Mouse (Mus musculus) embryonic fibroblast, embryonic 13.5 days (primary cell): ENCODE results near the gene Uba7.

Source experiments
- CTCF ChIP-seq: IDR thresholded peaks from 2 replicates; pipeline ENCODE4 v1.5.1; 2011; ENCODE audit warnings: mild to moderate bottlenecking, control low read depth, low read length, moderate library complexity, borderline replicate concordance; ENCODE audit not compliant: insufficient read depth
- POLR2A ChIP-seq: IDR thresholded peaks from 2 replicates; pipeline ENCODE4 v1.6.1; 2011; ENCODE audit warnings: low read depth, mild to moderate bottlenecking, control low read depth, low read length, moderate library complexity

DNA sequence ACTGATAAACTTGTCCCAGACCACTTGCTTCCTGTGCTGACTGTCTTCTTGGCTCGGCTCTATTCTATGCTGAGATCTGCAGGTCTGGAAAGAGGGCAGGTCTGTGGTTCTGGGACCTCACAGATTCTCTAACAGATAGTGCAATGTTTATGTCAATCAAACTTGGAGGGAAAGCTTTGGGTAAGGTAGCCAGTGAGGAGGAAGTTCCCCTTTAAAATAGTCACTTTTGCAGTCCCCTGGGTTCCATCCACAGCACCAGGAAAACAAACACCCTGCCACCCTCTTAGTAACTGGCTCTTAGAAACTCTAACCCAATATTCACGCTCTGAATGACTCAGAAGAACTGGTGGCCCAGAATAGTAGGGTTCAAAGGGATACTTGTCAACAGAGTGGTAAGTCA lies 19.2 kb downstream of the Uba7 start:
- TF ChIP-seq POLR2A (no peak), CTCF (no peak)
